Mouse (Mus musculus): Measurements from ENCODE around the gene Kctd20. TPM values are rescaled to one million over a fixed set of nuclear protein-coding genes. Genes with fewer than 3 reads are reported as not detected.

The Kctd20 gene
- polyA plus RNA-seq, 1 experiment, result 34.8 TPM

DNA sequence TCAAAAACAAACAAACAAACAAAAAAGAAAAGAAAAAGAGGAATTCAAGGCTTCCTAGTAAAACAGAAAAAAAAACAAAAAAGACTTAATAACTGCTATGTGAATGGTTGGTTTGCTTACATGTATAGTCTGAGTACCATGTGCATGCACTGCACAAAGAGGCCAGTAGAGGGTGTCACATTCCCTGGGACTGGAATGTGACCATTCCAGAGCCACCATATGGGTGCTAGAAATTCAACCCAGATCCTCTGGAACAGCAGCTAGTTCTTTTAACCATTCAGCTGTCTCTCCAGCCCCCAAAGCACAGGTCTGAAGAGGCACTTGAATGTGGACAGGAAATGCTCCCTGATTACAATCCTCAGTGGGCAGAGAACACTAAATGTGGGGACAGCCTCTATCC, 35.1 kb downstream of the Kctd20 start:
- TF ChIP-seq TCF12 (IDR thresholded peaks at IDR 0.05; ENCODE audit: insufficient read depth, poor library complexity, severe bottlenecking) (no peak), POLR2A (IDR thresholded peaks at IDR 0.05; ENCODE audit: insufficient read length, low read depth) (no peak), USF1 (IDR thresholded peaks at IDR 0.05; ENCODE audit: low read depth) (no peak), MYOG (IDR thresholded peaks at IDR 0.05; ENCODE audit: control insufficient read depth in 1 of 3, insufficient read depth in 1 of 3, insufficient read length in 2 of 3, low read depth in 2 of 3) (no peak), MAX (IDR thresholded peaks at IDR 0.05; ENCODE audit: low read depth) (no peak), POLR2AphosphoS2 (IDR thresholded peaks at IDR 0.05; ENCODE audit: insufficient read length, low read depth) (no peak), E2F4 (IDR thresholded peaks at IDR 0.05; ENCODE audit: insufficient read depth) (no peak), SRF (IDR thresholded peaks at IDR 0.05; ENCODE audit: control insufficient read depth, insufficient read length, low read depth) (no peak), TCF3 (IDR thresholded peaks at IDR 0.05; ENCODE audit: insufficient read length, low read depth) (no peak), MYOD1 (IDR thresholded peaks at IDR 0.05; ENCODE audit: control insufficient read depth in 1 of 3, insufficient read length in 2 of 3, low read depth in 2 of 3) (no peak), CEBPB (IDR thresholded peaks at IDR 0.05; ENCODE audit: insufficient read depth, poor library complexity, severe bottlenecking) (no peak)
- no peak overlapping the region for H3K4me2 ChIP-seq (ENCODE audit: low read depth)
- H3K4me3 ChIP-seq, result no peak overlapping the region
- no peaks in the 10 kb centered on the region for H3K79me2 ChIP-seq (ENCODE audit: control insufficient read depth, insufficient read depth)
- no peak overlapping the region for H3ac ChIP-seq (ENCODE audit: control insufficient read depth, insufficient read length)
- H3K36me3 ChIP-seq (ENCODE audit: control insufficient read depth, insufficient read depth), result peaks cover 54% of the 10 kb centered on the region
- no peaks in the 10 kb centered on the region for H3K27me3 ChIP-seq (ENCODE audit: control insufficient read depth, insufficient read depth, insufficient read length)

GRCm38 (mm10) chr17:28987713-28988112, 36.0 kb downstream of the Kctd20 start:
- no peaks in the 10 kb centered on the region for H3K79me2 ChIP-seq (ENCODE audit: control insufficient read depth, insufficient read depth)
- no peak overlapping the region for H3ac ChIP-seq (ENCODE audit: control insufficient read depth, insufficient read length)
- no peak overlapping the region for H3K4me2 ChIP-seq (ENCODE audit: low read depth)
- no peak overlapping the region for H3K4me3 ChIP-seq
- TF ChIP-seq MYOG (IDR thresholded peaks at IDR 0.05; ENCODE audit: control insufficient read depth in 1 of 3, insufficient read depth in 1 of 3, insufficient read length in 2 of 3, low read depth in 2 of 3) (no peak), USF1 (IDR thresholded peaks at IDR 0.05; ENCODE audit: low read depth) (no peak), SRF (IDR thresholded peaks at IDR 0.05; ENCODE audit: control insufficient read depth, insufficient read length, low read depth) (no peak), POLR2A (IDR thresholded peaks at IDR 0.05; ENCODE audit: insufficient read length, low read depth) (no peak), REST (IDR thresholded peaks at IDR 0.05; ENCODE audit: insufficient read depth, insufficient read length) (no peak), MAX (IDR thresholded peaks at IDR 0.05; ENCODE audit: low read depth) (no peak), TCF12 (IDR thresholded peaks at IDR 0.05; ENCODE audit: insufficient read depth, poor library complexity, severe bottlenecking) (no peak), POLR2AphosphoS2 (IDR thresholded peaks at IDR 0.05; ENCODE audit: insufficient read length, low read depth) (no peak), E2F4 (IDR thresholded peaks at IDR 0.05; ENCODE audit: insufficient read depth) (no peak), CEBPB (IDR thresholded peaks at IDR 0.05; ENCODE audit: insufficient read depth, poor library complexity, severe bottlenecking) (no peak), MYOD1 (IDR thresholded peaks at IDR 0.05; ENCODE audit: control insufficient read depth in 1 of 3, insufficient read length in 2 of 3, low read depth in 2 of 3) (no peak), TCF3 (IDR thresholded peaks at IDR 0.05; ENCODE audit: insufficient read length, low read depth) (no peak)
- H3K27me3 ChIP-seq (ENCODE audit: control insufficient read depth, insufficient read depth, insufficient read length), result no peaks in the 10 kb centered on the region
- H3K36me3 ChIP-seq (ENCODE audit: control insufficient read depth, insufficient read depth), result peaks cover 54% of the 10 kb centered on the region

DNA sequence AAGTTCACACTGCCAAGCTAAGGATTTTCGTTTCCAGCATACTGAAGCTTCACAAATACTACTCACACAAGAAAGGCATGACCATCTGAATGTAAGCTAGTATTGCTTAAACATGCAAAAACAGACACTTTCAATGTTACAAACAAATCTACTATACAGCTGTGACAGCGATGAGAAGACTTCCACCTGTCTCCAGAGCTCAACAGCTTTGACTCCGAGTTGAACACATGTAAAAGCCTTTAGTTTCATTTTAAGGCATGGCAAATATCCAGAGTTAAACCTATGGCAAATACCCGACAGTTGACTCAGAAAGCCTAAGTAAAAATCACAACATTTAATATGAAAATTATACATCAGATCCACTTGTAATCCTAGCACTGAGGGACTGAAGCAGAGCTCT, 36.5 kb downstream of the Kctd20 start:
- TF ChIP-seq MAX (IDR thresholded peaks at IDR 0.05; ENCODE audit: low read depth) (no peak), TCF12 (IDR thresholded peaks at IDR 0.05; ENCODE audit: insufficient read depth, poor library complexity, severe bottlenecking) (no peak), MYOD1 (IDR thresholded peaks at IDR 0.05; ENCODE audit: control insufficient read depth in 1 of 3, insufficient read length in 2 of 3, low read depth in 2 of 3) (peak in 2 of 3 experiments; percentile 40 to 72), MYOG (IDR thresholded peaks at IDR 0.05; ENCODE audit: control insufficient read depth in 1 of 3, insufficient read depth in 1 of 3, insufficient read length in 2 of 3, low read depth in 2 of 3) (no peak), CEBPB (IDR thresholded peaks at IDR 0.05; ENCODE audit: insufficient read depth, poor library complexity, severe bottlenecking) (no peak)

DNA sequence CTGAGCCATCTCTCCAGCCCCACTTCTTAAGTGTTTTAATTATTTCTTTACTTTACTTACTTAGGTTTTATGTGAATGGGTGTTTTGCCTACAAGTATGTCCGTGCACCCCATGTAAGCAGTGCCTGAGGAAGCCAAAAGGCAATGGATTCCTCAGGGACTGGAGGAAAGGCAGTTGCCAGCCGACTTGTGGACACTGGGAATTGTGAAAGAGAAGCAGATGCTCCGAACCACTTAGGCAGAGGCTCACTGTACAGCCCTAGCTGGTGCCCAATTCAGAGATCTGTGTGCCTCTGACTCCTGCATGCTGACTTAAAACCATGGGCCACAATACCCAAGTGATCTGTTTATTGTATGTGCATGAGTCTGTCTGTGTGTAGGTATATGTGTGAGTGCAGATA, 37.2 kb downstream of the Kctd20 start:
- H3K79me2 ChIP-seq (ENCODE audit: control insufficient read depth, insufficient read depth), result no peaks in the 10 kb centered on the region
- no peak overlapping the region for H3K4me2 ChIP-seq (ENCODE audit: low read depth)
- no peak overlapping the region for H3ac ChIP-seq (ENCODE audit: control insufficient read depth, insufficient read length)
- H3K36me3 ChIP-seq (ENCODE audit: control insufficient read depth, insufficient read depth), result peaks cover 48% of the 10 kb centered on the region
- H3K4me3 ChIP-seq, result no peak overlapping the region
- no peak for TF ChIP-seq CEBPB (IDR thresholded peaks at IDR 0.05; ENCODE audit: insufficient read depth, poor library complexity, severe bottlenecking)
- no peak for TF ChIP-seq MYOD1 (IDR thresholded peaks at IDR 0.05; ENCODE audit: control insufficient read depth in 1 of 3, insufficient read length in 2 of 3, low read depth in 2 of 3)
- TF ChIP-seq POLR2A (IDR thresholded peaks at IDR 0.05; ENCODE audit: insufficient read length, low read depth), result no peak
- TF ChIP-seq SRF (IDR thresholded peaks at IDR 0.05; ENCODE audit: control insufficient read depth, insufficient read length, low read depth), result no peak
- TF ChIP-seq REST (IDR thresholded peaks at IDR 0.05; ENCODE audit: insufficient read depth, insufficient read length), result no peak
- TF ChIP-seq MYOG (IDR thresholded peaks at IDR 0.05; ENCODE audit: control insufficient read depth in 1 of 3, insufficient read depth in 1 of 3, insufficient read length in 2 of 3, low read depth in 2 of 3), result no peak
- no peak for TF ChIP-seq MAX (IDR thresholded peaks at IDR 0.05; ENCODE audit: low read depth)
- TF ChIP-seq POLR2AphosphoS2 (IDR thresholded peaks at IDR 0.05; ENCODE audit: insufficient read length, low read depth), result no peak
- H3K27me3 ChIP-seq (ENCODE audit: control insufficient read depth, insufficient read depth, insufficient read length), result no peaks in the 10 kb centered on the region

More for the DNA sequence above, 36.5 kb downstream of the Kctd20 start:
- Histone ChIP-seq H3K36me3 (ENCODE audit: control insufficient read depth, insufficient read depth) (peaks cover 54% of the 10 kb centered on the region), H3K79me2 (ENCODE audit: control insufficient read depth, insufficient read depth) (no peaks in the 10 kb centered on the region), H3K27me3 (ENCODE audit: control insufficient read depth, insufficient read depth, insufficient read length) (no peaks in the 10 kb centered on the region), H3K4me2 (ENCODE audit: low read depth) (peak overlapping the region; percentile 7), H3ac (ENCODE audit: control insufficient read depth, insufficient read length) (no peak overlapping the region), H3K4me3 (no peak overlapping the region)

DNA sequence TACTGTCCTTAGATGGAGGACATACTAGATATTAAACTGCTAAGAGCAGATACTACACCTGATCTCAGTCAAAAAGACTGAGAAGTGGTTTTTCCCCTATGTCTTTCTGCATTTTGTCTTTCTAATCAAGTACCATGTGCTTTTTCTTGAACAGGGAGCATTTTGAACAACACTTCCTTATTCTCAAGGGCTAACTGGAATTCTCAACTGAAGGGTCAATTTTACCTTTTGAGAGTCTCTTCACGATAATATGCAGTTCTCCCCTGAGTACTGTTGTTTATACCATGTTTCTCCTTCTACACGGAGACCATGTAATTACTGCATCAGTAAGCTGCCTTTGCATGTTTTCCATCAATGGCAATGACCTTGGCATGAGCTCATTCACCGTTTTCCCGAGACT, 38.3 kb downstream of the Kctd20 start:
- Histone ChIP-seq H3K27me3 (ENCODE audit: control insufficient read depth, insufficient read depth, insufficient read length) (no peaks in the 10 kb centered on the region), H3ac (ENCODE audit: control insufficient read depth, insufficient read length) (no peak overlapping the region), H3K4me3 (no peak overlapping the region), H3K36me3 (ENCODE audit: control insufficient read depth, insufficient read depth) (peaks cover 41% of the 10 kb centered on the region), H3K79me2 (ENCODE audit: control insufficient read depth, insufficient read depth) (no peaks in the 10 kb centered on the region), H3K4me2 (ENCODE audit: low read depth) (no peak overlapping the region)
- TF ChIP-seq USF1 (IDR thresholded peaks at IDR 0.05; ENCODE audit: low read depth) (no peak), POLR2AphosphoS2 (IDR thresholded peaks at IDR 0.05; ENCODE audit: insufficient read length, low read depth) (no peak), MYOD1 (IDR thresholded peaks at IDR 0.05; ENCODE audit: control insufficient read depth in 1 of 3, insufficient read length in 2 of 3, low read depth in 2 of 3) (no peak), CEBPB (IDR thresholded peaks at IDR 0.05; ENCODE audit: insufficient read depth, poor library complexity, severe bottlenecking) (no peak), REST (IDR thresholded peaks at IDR 0.05; ENCODE audit: insufficient read depth, insufficient read length) (no peak), MYOG (IDR thresholded peaks at IDR 0.05; ENCODE audit: control insufficient read depth in 1 of 3, insufficient read depth in 1 of 3, insufficient read length in 2 of 3, low read depth in 2 of 3) (no peak)
